Mouse (Mus musculus) heart, adult 18-20 months (tissue): ENCODE measurements around the gene H2-D1. TPM values are rescaled to one million over a fixed set of nuclear protein-coding genes. Genes with fewer than 3 reads are reported as not detected.
"Not testable (repeated sequence)": the region's sequence is repeated elsewhere in the genome, so short reads cannot be mapped to it uniquely, and the experiment has no call there.

Experiments
- DNase-seq, 2 experiments: peaks; one replicate each; pipeline ENCODE4 v3.0.0; 2021 to 2022; ENCODE audit warnings: mixed read lengths in 1 of 2
- long read RNA-seq, 2 experiments: library from polyadenylated mRNA; stranded (forward); transcript quantifications; one replicate each; pipeline ENCODE4 v2.0.0; 2021
- total RNA-seq, 2 experiments: library from RNA; stranded (reverse); gene quantifications; 2 replicates each; pipeline ENCODE4 v1.2.3; 2021

The H2-D1 gene
- 100 to 1,000 TPM; 164 to 263 TPM for total RNA-seq
- long read RNA-seq, experiment 1, transcript H2-D1-202 (8 exons, 2,102 nt): major isoform, 290 of 401 reads
- long read RNA-seq, experiment 1, partial matches to known transcripts: 24 of 401 reads
- long read RNA-seq, experiment 1, other reads (novel, unspliced or antisense): 86 of 401 reads
- long read RNA-seq, experiment 2, transcript H2-D1-202 (8 exons, 2,102 nt): major isoform, 158 of 225 reads
- long read RNA-seq, experiment 2, partial matches to known transcripts: 26 of 225 reads
- long read RNA-seq, experiment 2, other reads (novel, unspliced or antisense): 41 of 225 reads

DNA sequence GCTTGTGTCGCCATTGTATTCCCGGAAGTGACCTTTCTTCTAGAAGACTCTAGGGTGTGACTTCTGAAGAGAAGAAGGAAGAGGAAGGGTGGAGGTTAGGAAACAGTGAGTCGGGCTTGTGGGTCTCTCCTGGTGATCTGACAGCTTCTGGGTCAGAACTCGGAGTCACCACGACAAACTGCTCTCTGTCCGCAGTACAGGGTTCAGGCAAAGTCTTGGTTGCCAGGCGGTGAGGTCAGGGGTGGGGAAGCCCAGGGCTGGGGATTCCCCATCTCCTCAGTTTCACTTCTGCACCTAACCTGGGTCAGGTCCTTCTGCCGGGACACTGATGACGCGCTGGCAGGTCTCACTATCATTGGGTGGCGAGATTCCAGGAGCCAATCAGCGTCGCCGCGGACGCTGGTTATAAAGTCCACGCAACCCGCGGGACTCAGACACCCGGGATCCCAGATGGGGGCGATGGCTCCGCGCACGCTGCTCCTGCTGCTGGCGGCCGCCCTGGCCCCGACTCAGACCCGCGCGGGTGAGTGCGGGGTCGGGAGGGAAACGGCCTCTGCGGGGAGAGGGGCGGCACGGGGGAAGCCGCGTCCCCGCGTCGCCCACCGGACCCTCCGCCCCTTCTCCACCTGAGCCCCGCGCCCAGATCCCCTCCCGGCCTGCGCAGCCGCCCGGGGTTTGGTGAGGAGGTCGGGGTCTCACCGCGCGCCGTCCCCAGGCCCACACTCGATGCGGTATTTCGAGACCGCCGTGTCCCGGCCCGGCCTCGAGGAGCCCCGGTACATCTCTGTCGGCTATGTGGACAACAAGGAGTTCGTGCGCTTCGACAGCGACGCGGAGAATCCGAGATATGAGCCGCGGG, at the start of gene H2-D1:
TSS of gene H2-D1 (plus strand) at position 67 of the 859 bp plus-strand sequence.
- peak; percentile 99 to 100 for DNase-seq

DNA sequence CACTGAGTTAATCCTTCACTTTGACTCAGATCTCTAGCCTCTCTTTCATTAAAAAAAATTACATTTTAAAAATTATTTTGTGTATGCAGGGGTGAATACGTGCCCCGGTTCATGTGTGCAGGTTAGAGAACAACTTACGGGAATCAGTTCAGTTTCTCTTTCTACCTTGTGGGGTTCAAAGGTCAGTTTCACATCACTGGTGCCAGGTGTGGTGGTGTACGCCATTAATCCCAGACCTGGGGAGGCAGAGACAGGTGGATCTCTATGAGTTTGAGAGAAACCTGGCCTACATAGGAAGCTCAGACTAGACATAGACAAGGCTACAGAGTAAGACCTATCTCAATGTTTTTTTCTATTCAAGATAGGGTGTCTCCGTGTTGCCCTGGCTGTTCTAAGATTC, 49.5 kb upstream of the H2-D1 start:
- DNase-seq: no peak

DNA sequence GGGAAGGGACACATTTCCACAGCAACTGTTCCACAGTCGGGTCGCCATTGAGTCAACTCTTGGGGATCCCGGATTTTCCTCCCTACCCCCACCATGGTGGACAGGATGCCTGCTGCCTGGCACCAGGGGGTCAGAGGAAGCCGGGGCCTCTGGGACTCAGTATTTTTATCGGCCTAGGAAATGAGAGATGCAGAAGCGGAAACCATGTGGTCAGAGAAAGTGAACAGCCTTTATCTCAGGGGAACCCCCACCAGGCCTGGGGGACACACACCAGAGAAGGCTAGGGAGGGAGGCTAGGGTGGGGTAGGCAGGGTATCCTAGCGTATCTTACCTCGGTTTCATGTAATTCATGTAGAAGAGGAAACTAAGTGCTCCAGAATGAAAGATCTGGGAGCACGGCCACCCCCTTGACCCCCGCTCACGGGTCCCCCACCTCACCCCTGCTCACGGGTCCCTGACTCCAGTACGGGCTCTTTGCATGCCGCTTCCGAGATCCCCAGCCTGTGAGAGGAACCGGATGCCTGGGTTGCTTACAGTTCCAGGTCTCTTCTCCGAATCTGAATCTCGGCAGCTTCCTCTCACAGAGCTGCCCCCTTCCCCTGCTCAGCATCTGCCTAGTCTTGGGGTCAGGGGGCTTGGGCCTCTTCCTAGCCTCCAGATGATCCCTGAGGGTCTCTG, 43.9 kb upstream of the H2-D1 start:
- DNase-seq: peak; percentile 56 to 80

DNA sequence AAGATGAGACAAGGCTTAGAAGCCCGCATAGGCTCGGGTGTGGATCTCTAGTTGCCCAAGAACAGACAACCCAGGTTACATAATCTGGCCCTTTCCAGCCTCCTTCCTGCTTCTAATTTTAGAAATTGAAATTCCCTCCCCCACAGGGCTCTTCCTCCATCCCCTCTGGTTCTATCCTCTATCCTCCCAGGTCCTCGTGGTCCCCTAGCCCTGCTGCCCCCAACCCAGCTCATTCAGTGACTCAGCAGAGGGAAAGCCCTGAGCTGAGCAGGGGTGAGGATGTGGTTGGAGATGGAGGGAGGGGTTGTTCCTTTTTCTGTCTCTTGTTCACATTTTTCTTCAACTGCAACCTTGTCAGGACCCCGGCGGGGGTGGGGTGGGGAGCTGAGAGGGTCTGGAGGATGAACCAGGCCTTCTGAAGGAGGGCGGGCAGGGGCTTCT, 42.9 kb upstream of the H2-D1 start:
- peak in 1 of 2 experiments; percentile 46 for DNase-seq

DNA sequence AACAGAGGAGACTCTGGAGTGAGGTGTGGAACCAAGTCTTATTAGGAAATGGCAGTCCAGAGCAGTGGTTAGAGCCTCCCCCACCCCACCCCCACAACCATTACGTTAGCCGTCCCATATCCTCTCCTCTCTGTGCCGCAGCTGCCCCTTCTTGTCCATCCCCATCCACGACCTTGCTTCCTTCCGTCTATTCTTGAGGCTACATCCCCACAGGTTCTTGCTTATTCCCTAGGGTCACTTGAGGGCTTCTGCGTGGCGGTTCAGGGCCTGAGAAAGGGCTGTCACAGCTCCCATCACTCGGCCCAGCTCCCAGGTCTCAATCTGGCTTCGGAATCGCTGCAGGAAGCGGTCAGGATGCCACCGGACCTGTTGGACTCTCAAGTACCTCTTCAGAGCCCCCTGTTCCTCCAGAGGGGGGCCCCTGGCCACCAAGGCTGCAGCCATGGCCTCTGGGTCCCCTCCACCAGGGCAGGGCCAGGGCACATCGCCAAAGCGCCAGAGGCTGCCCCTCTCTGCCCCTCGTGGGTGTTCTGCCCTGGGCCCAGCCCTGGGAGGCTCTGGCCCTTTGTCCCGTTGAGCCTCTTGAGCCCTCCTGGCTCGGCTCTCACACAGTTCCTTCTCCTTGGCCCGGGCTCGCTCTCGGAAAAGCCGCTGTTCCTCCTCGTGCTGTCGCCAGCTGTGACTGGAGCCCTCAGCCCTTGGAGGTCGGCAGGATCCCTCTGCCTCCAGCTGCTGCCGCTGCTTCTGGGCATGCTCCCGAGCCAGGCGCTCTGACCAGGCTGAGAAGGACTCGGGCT, 42.2 kb upstream of the H2-D1 start, which contains the start of gene Gm16181:
TSS of gene Gm16181 (plus strand) at position 679 of the 797 bp plus-strand sequence.
- peak; percentile 67 to 82 for DNase-seq

DNA sequence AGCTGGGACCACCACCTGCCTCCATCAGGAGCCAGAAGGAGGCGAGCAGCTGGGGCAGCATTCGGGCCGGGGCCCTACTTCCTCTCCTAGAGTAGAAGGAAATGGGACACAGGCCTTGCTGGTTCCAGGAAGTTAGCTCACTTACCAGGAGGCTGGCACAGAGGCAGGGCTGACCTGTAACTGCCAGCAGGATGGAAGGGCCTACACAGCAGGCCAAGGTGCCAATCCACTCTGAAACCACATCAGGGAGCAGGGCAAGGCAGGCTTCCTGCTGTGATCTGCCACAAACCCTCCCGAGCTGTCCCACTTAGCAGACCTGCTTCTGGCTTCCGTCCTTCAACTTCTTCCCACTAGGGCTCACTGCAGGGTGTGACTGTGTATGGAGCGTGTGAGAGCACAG, 40.2 kb upstream of the H2-D1 start:
- peak in 1 of 2 experiments; percentile 45 for DNase-seq

DNA sequence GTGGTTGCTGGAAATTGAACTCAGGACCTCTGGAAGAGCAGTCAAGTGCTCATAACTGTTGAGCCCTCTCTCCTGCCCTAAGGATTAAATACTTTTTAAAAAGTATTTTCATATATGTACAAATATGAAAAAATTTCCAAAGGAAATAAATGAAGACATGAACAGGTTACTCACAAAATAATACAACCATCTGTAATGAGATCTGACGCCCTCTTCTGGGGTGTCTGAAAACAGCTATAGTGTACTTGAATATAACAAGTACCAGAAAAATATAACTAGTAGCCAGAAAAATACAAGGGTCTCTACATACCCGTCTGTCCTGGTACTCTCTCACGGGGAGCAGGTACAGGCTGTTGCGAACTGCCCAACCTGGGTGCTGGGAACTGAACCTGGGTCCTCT, 37.9 kb upstream of the H2-D1 start:
- no peak for DNase-seq

DNA sequence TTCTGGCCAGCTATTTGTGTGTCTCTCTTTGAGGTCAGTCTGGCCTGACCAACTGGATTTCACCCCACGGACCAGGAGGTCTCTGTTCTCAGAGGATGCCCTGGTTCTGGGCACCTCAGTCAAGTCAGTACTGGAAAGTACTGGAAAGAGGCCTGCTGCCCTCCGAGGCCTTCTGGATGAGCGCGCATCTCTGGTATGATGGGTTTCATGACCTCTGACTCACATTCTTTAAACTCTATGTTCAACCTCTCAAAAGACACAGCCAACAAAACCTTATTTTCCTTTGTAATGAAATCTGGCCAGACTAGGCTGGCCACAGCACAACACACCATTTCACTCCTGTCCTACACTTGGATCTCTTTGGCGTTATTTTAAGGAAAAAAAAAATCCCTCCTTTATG, 37.1 kb upstream of the H2-D1 start:
- no peak for DNase-seq

DNA sequence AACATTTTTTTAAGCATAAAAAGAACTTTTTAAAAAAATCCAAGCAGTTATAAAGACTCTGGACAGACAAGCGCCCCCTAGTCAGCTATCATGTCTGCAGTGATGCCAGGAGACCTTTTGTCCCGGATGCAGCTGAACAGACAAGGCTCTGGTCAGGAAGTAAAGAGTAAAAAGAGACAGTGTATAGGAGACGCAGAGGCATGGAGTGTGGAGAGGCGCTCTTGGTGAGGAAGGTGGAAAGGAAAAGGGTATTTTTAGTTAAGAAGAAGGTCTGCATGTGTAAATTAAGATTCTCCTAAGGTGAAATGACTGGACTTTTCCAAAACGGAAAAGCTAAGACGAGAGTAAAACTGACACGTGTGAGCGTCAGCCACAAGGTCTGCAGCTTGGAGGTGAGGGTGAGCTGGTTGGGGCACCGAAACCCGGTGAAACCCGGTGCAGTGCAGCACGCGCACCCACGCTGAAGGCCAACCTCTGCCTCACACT, 35.9 kb upstream of the H2-D1 start:
- no peak for DNase-seq

DNA sequence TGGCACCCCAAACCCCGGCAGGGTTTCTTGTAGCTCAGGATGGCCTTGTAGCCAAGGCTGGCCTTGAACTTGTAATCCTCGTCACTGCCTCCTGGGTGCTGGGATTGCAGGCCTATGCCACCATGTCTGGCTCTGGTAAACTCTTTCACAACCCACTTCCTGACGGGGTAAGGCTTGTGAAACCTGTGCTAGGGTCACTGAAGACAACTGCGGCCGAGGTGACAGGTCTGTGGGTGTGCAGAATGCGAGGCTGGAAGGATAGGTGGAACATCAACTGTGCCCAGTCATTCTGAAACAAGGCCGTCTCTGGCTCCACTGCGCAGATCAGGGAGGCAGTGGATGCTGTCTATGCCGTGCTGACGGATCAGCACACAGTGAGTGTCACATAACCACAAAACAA, 31.5 kb upstream of the H2-D1 start:
- DNase-seq: no peak

DNA sequence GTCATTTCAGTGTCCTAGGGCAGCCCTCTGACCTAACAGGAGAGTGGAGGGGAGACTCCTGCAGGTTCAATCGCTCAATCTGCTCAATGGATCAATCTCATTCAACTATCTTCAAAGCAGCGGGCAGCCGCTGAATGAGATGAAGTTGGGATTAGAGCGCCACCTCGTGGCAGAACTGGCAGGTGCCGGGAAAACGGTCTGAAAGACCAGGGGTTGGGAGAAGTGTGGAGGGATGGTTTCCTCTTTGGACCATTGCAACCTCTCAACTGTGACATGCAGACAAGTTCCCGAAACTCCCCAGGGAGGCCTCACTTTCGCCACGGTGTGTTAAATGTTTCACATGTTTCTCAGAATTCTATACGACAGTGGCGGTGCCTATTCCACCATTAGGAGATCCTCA, 30.5 kb upstream of the H2-D1 start:
- peak; percentile 83 to 95 for DNase-seq

DNA sequence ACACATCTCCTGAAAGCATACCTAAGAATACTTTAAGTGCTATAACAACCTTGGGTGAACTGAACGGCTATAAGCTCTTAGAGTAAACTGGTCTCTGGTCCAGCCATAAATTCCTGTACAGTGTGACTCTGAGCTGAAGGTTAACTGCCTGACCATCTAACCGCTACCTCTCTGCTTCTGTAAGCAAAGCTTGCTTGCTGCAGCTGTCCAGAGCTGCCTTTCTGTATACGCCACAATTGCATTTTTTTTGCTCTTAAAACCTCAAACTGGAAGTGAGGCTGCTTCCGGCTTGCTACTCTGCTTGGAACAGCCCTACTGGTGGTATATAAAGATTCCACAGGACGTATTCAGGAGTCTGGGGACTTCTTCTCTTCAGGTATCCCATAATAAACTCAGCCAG, 29.9 kb upstream of the H2-D1 start:
- DNase-seq: no peak

DNA sequence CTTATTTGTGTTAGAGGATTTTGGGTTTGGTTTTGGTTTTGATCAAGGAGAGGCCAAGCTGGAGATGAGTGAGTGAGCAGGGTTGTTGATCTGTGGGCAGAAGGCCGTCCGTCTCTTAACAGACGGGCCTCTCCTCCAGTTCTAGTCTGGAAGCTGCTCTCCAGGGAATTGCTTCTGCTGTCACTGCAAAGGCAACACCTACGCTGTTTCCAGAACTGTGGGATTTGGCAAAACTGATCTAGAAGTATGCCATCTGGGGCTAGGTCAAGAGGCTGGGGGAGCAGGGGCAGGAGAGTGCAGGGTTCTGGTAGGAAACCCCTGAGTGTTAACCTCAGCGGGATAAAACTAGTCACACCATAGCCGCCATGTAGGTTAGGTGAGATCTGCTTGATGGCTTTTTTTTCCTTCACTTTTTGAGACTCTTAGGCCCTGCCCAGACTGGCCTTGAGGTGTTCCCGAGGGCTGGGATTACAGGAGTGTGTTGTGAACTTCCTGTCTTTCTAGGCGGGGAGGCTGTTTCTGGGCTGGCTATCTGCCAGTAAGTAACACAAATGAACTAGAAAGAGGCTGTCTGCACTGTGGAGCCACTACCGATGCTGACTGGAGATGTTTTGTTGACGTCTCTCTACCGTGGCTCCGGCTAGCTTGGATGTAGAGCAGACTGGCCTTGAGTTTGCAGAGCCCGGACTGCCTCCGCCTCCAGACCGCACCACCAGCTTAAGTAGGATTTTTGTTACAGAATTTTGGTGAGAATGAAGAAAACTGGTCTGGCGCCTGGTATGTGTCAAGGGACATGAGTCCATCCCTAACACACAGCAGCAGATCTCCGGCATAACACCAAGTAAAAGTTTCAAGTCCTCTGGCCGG, 29.2 kb upstream of the H2-D1 start, which contains the start of gene Atp6v1g2:
TSS of gene Atp6v1g2 (plus strand) at position 547 of the 867 bp plus-strand sequence.
- DNase-seq: peak in 1 of 2 experiments; percentile 59

DNA sequence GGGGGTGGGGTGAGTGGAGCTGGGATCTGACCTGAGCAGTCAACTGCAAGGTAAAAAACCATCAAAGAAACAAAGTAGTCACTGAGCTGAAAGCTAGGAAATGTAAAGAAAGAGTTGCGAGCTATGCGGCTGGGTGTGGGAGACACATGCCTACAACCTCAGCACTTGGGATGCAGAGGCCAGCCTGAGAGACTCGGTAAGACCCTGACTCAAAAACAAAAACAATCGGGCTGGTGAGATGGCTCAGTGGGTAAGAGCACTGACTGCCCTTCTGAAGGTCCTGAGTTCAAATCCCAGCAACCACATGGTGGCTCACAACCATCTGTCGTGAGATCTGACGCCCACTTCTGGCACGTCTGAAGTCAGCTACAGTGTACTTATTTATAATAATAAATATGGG, 28.4 kb upstream of the H2-D1 start:
- DNase-seq: not testable (repeated sequence)

DNA sequence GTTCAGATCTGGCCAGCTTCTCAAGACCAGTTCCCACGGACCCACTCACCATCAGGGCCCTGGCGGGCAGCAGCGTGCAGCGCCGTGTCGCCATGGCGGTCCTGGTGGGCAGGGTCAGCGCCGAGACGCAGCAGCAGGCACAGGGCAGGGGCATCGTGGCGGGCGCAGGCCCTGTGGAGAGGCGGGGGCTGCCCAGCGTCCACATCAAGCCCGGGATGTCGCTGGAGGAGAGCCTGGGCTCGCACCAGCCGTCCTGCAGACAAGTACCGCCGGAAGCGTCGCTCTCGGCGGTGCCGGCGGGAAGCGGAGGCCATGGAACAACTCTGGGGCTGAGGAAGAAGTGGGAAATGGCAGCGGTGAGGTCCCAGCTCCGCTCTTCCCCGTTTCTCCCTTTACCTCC, 27.6 kb upstream of the H2-D1 start:
- DNase-seq: peak in 1 of 2 experiments; percentile 63

DNA sequence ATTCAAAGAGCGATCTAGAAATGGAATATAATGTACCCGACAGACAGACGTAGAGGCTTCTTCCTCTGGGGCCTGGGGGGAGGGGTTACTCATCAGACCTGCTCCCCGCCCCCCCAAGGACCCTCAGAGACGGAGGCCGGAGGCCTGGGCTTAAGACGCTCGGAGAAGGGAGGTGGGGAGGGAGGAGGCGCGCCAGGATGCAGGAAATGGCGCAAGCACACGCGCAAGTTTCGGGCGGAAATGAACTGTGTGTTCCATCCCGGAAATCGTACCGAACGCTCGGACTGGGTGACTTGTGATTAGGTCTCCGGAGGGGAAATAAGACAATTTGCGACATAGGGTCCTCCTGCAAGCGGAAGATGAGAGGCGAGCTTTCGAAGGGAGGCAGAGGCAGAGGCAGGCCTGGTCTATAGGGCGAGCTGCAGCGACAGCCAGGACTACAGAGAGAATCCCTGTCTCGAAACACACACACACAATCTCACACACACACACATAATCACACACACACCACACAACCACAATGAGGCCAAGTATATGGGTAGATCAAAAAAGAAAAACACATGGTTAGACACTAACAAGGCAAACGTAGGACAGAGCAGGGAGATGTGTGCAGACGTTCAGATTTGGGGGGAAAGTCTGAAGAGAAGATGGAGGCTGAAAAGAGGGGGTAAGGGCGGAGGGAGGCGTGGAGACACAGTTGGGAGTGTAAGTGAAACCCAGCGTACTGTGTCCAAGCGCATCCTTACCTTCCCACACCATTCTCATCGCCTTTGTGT, 26.7 kb upstream of the H2-D1 start, which contains the start of gene Nfkbil1:
TSS of gene Nfkbil1 (minus strand) at position 179 of the 776 bp plus-strand sequence.
- DNase-seq: peak; percentile 93 to 96

DNA sequence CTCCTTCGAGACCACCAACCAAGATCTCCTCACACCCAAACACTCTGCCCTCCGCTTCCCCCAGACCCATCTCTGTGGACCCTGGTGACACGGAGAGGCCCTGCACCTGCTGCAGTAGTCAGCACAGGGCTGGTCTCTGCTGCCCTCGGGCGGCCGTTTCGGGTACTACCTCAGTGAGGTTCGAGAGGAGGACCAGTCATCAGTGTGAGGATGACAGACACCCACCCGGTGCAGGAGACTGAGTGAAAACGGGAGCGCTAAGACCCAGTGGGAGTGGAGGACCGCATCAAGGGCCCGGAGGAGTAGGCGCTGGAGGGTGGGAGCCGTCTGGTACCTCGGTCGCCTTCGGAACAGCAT, 26.2 kb upstream of the H2-D1 start:
- peak; percentile 95 to 99 for DNase-seq

DNA sequence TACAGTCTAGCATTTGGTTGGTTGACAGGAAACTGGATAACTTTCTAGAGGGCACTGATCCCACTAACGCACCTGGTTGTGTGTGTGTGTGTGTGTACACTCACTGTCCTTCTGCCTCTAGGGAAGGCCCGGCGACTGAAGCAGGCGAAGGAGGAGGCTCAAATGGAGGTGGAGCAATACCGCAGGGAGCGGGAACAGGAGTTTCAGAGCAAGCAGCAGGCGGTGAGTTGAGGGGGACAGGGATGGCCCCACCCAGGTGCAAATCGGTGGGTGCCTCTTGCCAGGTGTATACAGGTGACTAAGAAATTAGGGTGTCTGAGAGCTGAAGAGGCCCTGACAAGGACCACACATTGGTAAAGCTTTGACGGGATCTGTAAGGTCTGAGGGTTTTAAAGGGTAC, 25.5 kb upstream of the H2-D1 start:
- DNase-seq: peak in 1 of 2 experiments; percentile 3

DNA sequence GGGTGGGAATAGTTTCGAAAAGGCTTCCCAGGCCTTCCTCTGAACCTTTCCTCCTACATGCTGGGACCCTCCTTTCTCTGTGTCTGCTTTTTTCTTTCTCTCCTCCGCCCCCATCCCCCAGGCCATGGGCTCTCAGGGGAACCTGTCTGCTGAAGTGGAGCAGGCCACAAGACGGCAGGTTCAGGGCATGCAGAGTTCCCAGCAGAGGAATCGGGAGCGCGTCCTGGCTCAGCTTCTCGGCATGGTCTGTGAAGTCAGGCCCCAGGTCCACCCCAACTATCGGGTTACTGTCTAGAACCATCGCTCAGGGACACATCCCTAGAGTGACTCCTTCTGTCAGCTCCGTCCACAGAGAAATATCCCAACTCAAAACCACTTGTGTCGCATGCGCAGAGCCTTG, 25.0 kb upstream of the H2-D1 start:
- peak in 1 of 2 experiments; percentile 4 for DNase-seq

DNA sequence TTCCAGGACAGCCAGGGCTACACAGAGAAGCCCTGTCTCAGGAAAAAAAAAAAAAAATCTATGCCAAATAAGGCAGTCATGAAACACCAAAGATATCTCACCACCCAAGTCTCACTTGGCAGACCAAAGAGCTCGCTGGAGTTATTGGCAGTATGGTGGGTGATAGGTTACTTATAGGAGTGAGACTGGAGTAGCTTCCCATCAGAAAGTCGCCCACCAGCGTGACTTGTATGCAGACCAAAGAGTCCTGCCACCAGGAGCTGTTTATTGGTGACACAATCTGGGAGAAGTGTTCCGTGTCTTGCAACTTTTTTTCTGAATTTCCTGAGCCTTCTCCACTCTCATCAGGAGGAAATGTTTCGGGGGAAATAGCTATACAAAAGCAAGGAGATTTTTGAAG, 22.8 kb upstream of the H2-D1 start:
- peak in 1 of 2 experiments; percentile 6 for DNase-seq
